Mouse (Mus musculus) gastrocnemius, adult 2 months (tissue): ENCODE measurements at regions not wholly inside any gene's neighbourhood (a gene's known extent, or its start where the extent isn't known, plus 50 kb on each side); places are given as distances from the start of the nearest gene placed in this dataset.
"Not testable (repeated sequence)": the region's sequence is repeated elsewhere in the genome, so short reads cannot be mapped to it uniquely, and the experiment has no call there.

Experiments
- DNase-seq: peaks from one replicate; pipeline ENCODE4 v3.0.0; 2022
- H3K27ac ChIP-seq: fragments of 200-600 bp; 2 replicates; pipeline ENCODE4 v1.8.1; 2022; ENCODE audit warnings: mild to moderate bottlenecking
- H3K4me3 ChIP-seq: fragments of 200-600 bp; 2 replicates; pipeline ENCODE4 v1.8.1; 2022; ENCODE audit warnings: mild to moderate bottlenecking, moderate library complexity
- CTCF ChIP-seq: fragments of 200-600 bp; IDR thresholded peaks from 2 replicates; pipeline ENCODE4 v1.8.1; 2022; ENCODE audit warnings: antibody characterized with exemption, mild to moderate bottlenecking, moderate library complexity
- intact Hi-C: fragments of 180-260 bp; cut with DNase I; formaldehyde crosslinking; loops from one replicate; pipeline ENCODE4 v1.15.1; 2025

DNA sequence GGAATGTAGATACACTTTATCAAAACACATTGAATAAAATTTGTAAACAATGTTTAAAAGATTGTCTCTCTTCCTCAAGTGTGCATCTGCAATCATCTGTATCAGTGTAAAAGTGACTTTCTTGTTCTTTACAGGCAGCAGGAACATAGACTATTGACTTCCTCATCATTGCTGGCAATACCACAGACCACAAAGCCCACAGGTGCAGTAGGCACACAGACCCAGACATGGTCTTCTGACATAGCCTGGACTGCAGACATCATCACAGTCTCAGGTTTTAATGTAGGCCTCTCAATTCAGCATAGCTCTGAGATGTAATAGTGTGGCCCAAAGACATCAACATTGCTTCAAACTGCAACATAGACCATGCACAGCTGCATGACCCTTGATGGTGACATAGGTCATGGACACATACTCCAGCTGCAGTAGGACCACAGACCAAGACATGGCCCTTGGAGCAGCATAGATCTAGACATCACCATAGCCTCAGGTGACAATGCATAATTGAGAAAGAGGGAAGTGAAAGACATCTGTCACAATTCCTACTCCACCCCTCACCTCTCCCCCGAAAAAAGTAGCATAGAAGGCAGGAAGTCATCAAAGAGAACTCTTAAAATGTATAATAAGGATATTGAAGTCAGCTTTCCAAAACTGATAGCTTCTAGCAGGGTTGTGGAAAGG is 74.1 kb upstream of the Speer2 start:
- no peak for DNase-seq
- intact Hi-C loops, result no loop called here
- H3K27ac ChIP-seq, result no peak overlapping the region
- H3K4me3 ChIP-seq, result no peak overlapping the region
- TF ChIP-seq CTCF, result no peak

DNA sequence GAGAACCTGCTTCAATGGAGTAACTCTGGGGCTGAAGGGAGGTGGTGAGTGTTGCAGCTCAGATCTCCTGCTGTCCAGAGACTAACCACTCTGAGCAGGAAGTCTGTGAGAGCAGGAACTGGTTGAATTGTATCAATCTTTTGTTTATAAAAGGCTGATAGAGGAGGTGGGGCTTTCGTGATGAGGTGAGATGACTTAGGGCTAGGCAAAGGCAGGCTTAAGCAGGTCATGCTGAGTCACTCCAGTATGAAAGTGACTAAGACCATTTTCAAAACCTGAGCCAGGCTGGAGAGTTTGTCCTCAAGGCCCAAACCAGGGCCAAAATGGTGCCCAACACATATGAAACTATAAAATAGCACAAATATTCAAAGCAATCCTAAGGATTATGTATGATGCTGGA is 80.1 kb upstream of the Speer2 start:
- TF ChIP-seq CTCF, result no peak
- Histone ChIP-seq H3K27ac (no peak overlapping the region), H3K4me3 (no peak overlapping the region)
- no peak for DNase-seq
- intact Hi-C loops, result no loop called here

DNA sequence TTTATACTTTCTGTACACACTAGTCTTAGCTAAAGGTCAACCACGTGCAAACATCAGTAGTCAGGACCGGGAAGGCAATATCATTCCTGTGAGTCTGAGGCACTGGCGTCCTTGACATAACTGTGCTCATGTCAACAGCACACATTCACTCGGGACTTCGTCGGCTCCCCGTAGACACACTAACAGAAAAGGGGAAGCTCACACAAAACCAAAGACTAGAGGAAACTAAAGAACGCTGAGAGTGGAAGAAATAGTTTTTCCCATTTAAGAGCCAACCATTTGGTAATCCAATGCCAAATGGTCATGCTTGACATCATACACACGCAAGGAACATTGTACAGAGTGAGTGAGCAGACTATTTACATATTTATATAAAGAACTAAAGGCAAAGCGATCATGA is 85.2 kb upstream of the Speer2 start:
- H3K4me3 ChIP-seq, result no peak overlapping the region
- no peak for DNase-seq
- intact Hi-C loops, result no loop called here
- H3K27ac ChIP-seq, result no peak overlapping the region
- TF ChIP-seq CTCF, result no peak

DNA sequence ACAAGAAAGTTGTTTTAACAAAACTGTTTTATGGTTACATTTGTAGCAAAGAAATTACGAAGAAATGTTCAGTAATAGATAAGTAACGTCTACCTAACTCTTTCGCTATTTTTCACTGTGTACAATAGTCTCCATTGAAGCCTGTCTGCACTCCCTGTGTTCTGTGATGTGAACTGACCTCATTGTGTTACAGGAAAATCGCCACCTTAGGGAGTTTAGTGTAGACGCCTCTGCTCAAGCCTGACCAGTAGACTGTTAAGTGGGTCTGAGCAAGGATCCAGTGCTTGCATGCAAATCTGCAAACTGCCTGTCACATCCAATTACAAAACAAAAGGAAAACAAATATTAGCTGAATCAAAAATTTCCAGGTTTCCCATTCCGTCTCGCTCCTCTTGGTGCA is 85.8 kb upstream of the Speer2 start:
- intact Hi-C loops, result no loop called here

DNA sequence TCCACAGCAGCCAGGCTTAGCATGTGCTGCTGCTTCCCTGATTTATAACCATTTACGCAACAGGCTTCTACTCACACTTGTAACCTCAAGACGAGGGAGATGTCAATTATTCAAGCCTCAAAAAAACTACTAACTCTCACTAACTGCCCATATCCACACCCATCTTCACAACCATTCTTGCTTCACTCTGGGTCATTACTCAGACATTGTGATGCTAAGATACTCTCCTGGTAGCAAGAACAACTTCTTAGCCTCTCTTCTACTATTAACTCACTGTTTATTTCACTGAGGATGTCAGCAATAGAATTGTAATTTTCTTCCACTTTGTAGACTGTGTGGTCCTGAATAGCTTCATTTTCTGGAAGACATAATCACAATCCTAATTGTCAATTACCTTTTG is 88.0 kb upstream of the Speer2 start:
- H3K4me3 ChIP-seq, result no peak overlapping the region
- no peak for DNase-seq
- intact Hi-C loops, result no loop called here
- no peak for TF ChIP-seq CTCF
- H3K27ac ChIP-seq, result no peak overlapping the region

More for the DNA sequence above, 85.8 kb upstream of the Speer2 start:
- no peak for TF ChIP-seq CTCF
- no peak for DNase-seq
- Histone ChIP-seq H3K27ac (no peak overlapping the region), H3K4me3 (no peak overlapping the region)

DNA sequence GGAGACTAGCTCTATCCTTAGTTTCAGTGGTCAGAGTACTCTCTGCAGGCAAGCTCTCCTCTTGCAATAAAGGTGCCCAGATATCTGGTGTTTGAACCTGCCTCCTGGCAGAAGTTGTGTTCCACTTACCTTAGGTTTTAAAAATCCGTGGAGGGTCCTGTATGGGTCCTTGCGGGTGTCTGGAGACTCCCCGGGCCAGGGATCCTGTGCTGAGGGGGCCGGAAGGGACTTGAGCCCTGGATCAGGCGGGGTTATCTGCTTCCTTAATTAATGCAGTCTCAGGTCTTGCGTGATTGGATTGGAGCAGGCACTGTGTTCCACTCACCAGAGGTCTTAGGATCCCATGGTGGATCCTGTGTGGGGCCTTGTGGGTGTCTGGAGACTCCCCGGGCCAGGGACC is 103.0 kb upstream of the Speer2 start:
- DNase-seq, intact Hi-C loops, H3K27ac ChIP-seq, H3K4me3 ChIP-seq: not testable (repeated sequence)

DNA sequence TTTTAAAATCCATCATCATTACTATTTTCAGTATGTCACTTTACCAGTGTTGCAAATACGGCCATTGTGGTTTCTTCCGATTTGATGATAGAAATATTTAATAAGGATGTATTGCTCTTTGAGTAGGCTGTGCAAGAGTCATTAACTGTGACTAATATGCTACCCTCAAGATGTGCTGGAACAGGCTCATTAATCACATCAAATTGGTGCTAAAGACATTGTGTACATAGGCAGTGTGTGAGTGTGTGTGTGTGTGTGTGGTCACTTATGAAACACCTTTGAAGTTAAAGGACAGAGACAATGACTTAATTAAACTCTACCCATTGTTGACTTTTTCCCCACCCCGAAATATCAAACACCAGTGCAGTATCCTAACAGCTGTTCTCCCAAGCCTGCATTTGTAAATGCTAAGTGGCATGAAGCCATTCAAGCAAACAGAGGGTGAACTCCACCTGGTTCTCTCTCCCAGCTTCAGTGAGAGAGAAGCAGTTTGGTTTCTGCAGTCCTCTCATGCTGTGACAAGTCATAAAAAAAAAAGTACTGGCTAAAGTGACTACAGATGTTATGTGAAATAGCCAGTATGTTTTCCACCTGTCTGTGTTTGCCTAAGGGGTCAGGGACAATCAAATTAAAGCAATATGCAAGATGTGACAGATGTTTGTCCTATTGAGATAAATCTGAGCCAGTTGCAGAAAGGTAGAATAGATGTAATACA is 116.4 kb upstream of the Speer2 start:
- intact Hi-C loops, result no loop called here
- no peak for TF ChIP-seq CTCF
- DNase-seq, result no peak
- H3K27ac ChIP-seq, result no peak overlapping the region
- no peak overlapping the region for H3K4me3 ChIP-seq

DNA sequence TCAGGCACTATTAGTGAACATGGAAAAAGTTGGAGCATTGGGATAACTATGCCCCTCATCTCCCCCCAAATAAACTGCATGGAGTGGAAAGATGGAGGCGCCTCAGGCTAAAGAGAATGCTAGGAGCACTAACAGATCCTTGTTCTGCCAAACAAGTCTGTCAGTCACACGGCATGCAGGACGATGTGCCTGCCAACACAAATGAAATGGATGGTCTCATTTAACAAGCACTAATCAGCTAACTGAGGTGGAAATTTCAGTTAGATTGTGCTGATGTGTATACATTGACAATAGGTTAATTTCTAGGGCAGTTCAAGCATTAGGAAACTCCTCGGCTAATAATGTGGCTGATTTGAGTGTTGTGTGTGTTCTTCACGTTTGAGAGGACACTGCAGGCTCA is 120.8 kb upstream of the Speer2 start:
- DNase-seq, result no peak
- no peak for TF ChIP-seq CTCF
- Histone ChIP-seq H3K27ac (no peak overlapping the region), H3K4me3 (no peak overlapping the region)
- intact Hi-C loops, result no loop called here

DNA sequence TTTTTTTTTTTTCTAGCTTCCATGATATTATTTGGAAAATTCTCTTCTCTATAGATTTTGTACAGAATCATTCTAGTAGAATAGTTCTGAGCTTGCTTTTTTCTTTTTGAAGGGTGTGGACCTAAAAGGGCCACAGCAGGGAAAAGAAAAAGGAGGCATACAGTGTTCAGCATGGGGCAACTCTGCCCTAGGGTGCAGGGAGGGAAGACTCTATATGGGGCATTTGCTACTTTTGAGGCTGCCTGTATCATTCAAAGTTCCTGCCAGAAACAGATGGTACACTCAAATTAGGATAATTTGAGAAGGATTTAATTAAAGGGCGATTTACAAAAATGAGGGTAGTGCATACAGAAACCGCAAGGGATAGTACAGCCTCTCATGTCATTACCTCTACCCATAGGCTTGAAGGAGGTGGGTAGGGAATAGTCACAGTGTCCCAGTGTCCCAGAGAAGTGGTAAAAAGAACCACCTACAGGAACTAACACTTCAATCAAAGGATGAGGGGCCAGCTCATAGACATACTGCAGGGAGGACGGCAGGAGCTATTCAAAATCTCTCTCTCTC is 128.4 kb upstream of the Speer2 start:
- no peak overlapping the region for H3K4me3 ChIP-seq
- DNase-seq, result no peak
- no peak overlapping the region for H3K27ac ChIP-seq
- no peak for TF ChIP-seq CTCF
- intact Hi-C loops, result no loop called here

DNA sequence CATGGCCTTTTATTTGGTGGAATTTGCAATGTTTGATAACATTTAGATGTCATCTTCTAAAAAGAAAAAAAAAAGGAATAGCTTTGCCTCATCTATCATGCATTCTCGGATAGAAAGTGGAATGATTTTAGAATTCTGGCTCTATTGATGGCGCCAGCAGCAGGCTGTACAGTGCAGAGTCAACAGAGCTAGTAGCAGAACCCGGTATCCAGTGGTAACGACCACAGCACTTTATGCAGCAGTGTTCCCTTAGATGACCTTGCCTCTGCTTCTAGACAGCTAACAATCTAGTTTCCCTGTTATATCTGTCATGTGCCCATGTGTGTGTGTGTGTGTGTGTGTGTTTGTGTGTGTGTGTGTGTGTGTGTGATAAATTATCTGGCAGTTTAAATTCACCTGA is 129.2 kb upstream of the Speer2 start:
- Histone ChIP-seq H3K4me3 (no peak overlapping the region), H3K27ac (no peak overlapping the region)
- DNase-seq, result no peak
- TF ChIP-seq CTCF, result no peak
- intact Hi-C loops, result no loop called here

DNA sequence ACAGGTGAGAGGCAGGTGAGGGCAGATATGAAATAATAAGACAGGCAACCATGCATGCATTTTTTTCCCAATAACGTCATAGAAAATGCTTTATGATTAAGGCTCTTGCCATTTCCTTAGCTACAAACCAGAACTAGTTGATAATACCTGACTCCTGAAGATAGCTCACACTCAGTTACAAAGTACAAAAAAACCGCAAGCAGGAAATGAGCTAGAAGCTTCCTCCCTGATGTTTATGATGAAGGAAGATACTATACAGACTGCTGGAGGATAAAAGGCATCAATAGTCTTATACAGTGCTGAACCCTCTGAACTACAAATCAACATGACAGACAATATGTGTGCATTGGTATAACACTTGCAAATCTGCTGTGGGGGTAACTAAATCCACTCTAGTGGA is 143.3 kb upstream of the Speer2 start:
- Histone ChIP-seq H3K27ac (no peak overlapping the region), H3K4me3 (no peak overlapping the region)
- DNase-seq, result no peak
- TF ChIP-seq CTCF, result no peak
- intact Hi-C loops, result no loop called here

DNA sequence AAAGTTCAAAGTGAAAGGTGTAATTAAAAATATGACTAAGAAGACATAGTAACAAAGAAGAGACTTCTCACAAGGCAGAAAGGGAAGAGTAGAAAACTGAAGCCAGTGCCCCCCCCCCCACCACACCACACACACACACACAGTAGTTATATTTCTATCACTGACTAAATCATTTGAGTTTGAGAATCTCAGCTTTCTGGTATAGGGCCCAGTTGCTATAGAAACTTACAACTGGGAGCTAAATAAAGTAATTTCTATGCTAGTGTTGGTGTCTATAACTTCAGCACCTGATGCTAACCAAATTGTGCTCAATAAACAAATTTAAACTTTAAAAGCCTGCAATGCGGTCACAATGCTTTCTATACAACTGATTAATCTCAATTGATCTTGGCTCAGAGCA is 153.4 kb upstream of the Speer2 start:
- TF ChIP-seq CTCF, result no peak
- Histone ChIP-seq H3K27ac (no peak overlapping the region), H3K4me3 (no peak overlapping the region)
- DNase-seq, result no peak
- intact Hi-C loops, result no loop called here

DNA sequence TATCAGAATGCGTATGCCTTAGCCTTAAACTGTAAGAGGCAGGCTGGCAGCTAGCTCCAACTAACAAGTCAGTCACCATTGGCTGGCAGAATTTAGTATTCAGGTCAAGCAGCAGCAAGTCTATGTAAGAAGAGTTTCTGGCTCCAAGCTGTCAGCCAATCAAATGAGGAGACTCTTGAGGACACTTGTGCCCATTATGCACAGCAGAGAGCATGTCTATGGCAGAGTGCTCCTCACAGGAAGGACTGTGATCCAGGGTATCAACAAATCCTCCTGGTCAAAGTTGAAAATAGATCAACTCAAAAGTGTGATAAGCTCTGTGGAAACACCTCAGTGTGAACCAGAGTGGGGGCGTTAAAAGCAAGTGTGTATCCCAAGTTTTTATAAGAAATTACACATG is 156.0 kb upstream of the Speer2 start:
- no peak overlapping the region for H3K4me3 ChIP-seq
- no peak for TF ChIP-seq CTCF
- intact Hi-C loops, result no loop called here
- H3K27ac ChIP-seq, result no peak overlapping the region
- no peak for DNase-seq

DNA sequence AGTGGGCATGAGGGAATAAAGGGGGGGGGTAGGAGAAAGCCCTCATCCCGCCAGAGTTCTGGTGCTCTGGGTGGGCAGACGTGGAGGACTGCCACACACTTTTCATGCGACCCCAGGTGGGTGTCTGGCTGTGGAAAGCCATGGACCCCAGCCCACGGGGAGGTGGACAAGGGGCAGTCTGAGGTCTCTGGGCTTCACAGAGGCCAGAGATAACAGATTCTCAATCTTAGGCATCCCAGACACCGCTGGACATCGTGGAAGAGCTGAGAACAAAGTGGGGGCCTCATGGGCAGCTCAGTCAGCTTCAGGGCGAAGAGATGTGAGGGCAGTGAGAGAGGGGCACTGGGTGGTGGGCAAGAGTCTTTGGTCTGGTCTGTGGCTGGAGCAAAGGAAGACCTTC is 157.9 kb upstream of the Speer2 start:
- H3K27ac ChIP-seq, result no peak overlapping the region
- no peak overlapping the region for H3K4me3 ChIP-seq
- no peak for TF ChIP-seq CTCF
- intact Hi-C loops, result no loop called here
- DNase-seq, result no peak
